Mouse (Mus musculus): ENCODE measurements at regions not wholly inside any gene's neighbourhood (a gene's known extent, or its start where the extent isn't known, plus 50 kb on each side); places are given as distances from the start of the nearest gene placed in this dataset.

GRCm38 (mm10) chr2:46491081-46491480, 1373.9 kb upstream of the Zeb2 start:
- TF ChIP-seq POLR2A (IDR thresholded peaks at IDR 0.05; ENCODE audit: low read depth, low read length) (no peak), CTCF (conservative IDR thresholded peaks at IDR 0.05; ENCODE audit: insufficient read depth, insufficient read length, low read depth, low read length) (no peak)

All from kidney, adult 2 months (tissue).